Mouse (Mus musculus) spleen, adult 2 months (tissue): ENCODE measurements around the gene Nos1ap. TPM values are rescaled to one million over a fixed set of nuclear protein-coding genes. Genes with fewer than 3 reads are reported as not detected.

Source experiments
- DNase-seq, 2 experiments: peaks; one replicate each; pipeline versions ENCODE4 v3.0.0 to v3.0.0-alpha.2; 2012 to 2021; ENCODE audit warnings: low spot score in 2 of 2, low read depth in 1 of 2
- H3K27ac ChIP-seq: fragments of 200-500 bp; 2 replicates; pipeline ENCODE4 v1.5.1; 2012; ENCODE audit warnings: low read length, inconsistent platforms; ENCODE audit not compliant: insufficient read depth
- H3K27me3 ChIP-seq: fragments of 200-500 bp; 2 replicates; pipeline ENCODE4 v1.6.1; 2012; ENCODE audit warnings: mild to moderate bottlenecking, moderate library complexity, low read length, inconsistent platforms; ENCODE audit not compliant: control insufficient read depth, insufficient read depth
- H3K36me3 ChIP-seq: fragments of 200-500 bp; 2 replicates; pipeline ENCODE4 v1.6.1; 2012; ENCODE audit warnings: mild to moderate bottlenecking, low read length, inconsistent platforms; ENCODE audit not compliant: control insufficient read depth, insufficient read depth
- H3K4me1 ChIP-seq: fragments of 200-500 bp; 2 replicates; pipeline ENCODE4 v1.6.1; 2011; ENCODE audit warnings: inconsistent platforms; ENCODE audit not compliant: control insufficient read depth, insufficient read depth, insufficient read length
- H3K4me3 ChIP-seq: fragments of 200-500 bp; 2 replicates; pipeline ENCODE4 v1.5.1; 2011; ENCODE audit warnings: mild to moderate bottlenecking, inconsistent platforms; ENCODE audit not compliant: insufficient read depth, insufficient read length; ENCODE audit errors: extremely low read depth
- CTCF ChIP-seq: fragments of 200-500 bp; IDR thresholded peaks from 2 replicates; pipeline ENCODE4 v1.5.1; 2011; ENCODE audit warnings: mild to moderate bottlenecking, inconsistent platforms; ENCODE audit not compliant: insufficient read depth, insufficient read length, insufficient replicate concordance; ENCODE audit errors: extremely low read depth
- POLR2A ChIP-seq: fragments of 200-500 bp; IDR thresholded peaks from 2 replicates; pipeline ENCODE4 v1.6.1; 2011; ENCODE audit warnings: low read depth, low read length, inconsistent platforms
- WGBS: fragments of 180-500 bp; shearing (Covaris S2); methylation state at CpG from one replicate; pipeline ENCODE4 v1.1.7; 2018; 5-methylcytosine and 5-hydroxymethylcytosine counted together
- polyA plus RNA-seq: library from polyadenylated mRNA; depleted of rRNA; stranded (reverse); fragments of >200 nt; gene quantifications from 2 replicates; pipeline ENCODE4 v1.2.3, GENCODE M21; 2012

Nos1ap gene
- polyA plus RNA-seq, 1 experiment, result 8.1 TPM

GRCm38 (mm10) chr1:170422188-170422587, 167.5 kb downstream of the Nos1ap start:
- no peaks in the 10 kb centered on the region for H3K4me1 ChIP-seq
- no peak overlapping the region for H3K27ac ChIP-seq
- WGBS, result 82% methylated on average over 4 of the region's 4 CpGs
- DNase-seq, result no peak
- no peaks in the 10 kb centered on the region for H3K27me3 ChIP-seq
- TF ChIP-seq CTCF, result no peak
- TF ChIP-seq POLR2A, result no peak
- no peak overlapping the region for H3K4me3 ChIP-seq
- no peaks in the 10 kb centered on the region for H3K36me3 ChIP-seq

GRCm38 (mm10) chr1:170419961-170420360, 169.7 kb downstream of the Nos1ap start:
- Histone ChIP-seq H3K36me3 (no peaks in the 10 kb centered on the region), H3K27me3 (no peaks in the 10 kb centered on the region), H3K4me3 (no peak overlapping the region), H3K27ac (no peak overlapping the region; the same call in 1 of the 2 replicates), H3K4me1 (no peaks in the 10 kb centered on the region)
- DNase-seq, result no peak
- WGBS, result 84% methylated on average over 3 of the region's 3 CpGs
- TF ChIP-seq POLR2A, result no peak
- TF ChIP-seq CTCF, result no peak

GRCm38 (mm10) chr1:170418131-170418530, 171.5 kb downstream of the Nos1ap start:
- no peak for TF ChIP-seq CTCF
- TF ChIP-seq POLR2A, result no peak
- H3K4me3 ChIP-seq, result no peak overlapping the region
- no peaks in the 10 kb centered on the region for H3K4me1 ChIP-seq
- no peaks in the 10 kb centered on the region for H3K36me3 ChIP-seq
- no peak overlapping the region for H3K27ac ChIP-seq
- H3K27me3 ChIP-seq, result no peaks in the 10 kb centered on the region
- no peak for DNase-seq
- 15% methylated on average over 1 of the region's 1 CpGs for WGBS

GRCm38 (mm10) chr1:170416967-170417366, 172.7 kb downstream of the Nos1ap start:
- WGBS, result 86% methylated on average over 2 of the region's 2 CpGs
- Histone ChIP-seq H3K36me3 (no peaks in the 10 kb centered on the region), H3K4me3 (no peak overlapping the region), H3K4me1 (no peaks in the 10 kb centered on the region), H3K27me3 (no peaks in the 10 kb centered on the region), H3K27ac (no peak overlapping the region)
- TF ChIP-seq CTCF (no peak), POLR2A (no peak)
- DNase-seq, result no peak

GRCm38 (mm10) chr1:170416206-170416605, 173.5 kb downstream of the Nos1ap start:
- Histone ChIP-seq H3K27me3 (no peaks in the 10 kb centered on the region), H3K4me1 (no peaks in the 10 kb centered on the region), H3K27ac (no peak overlapping the region), H3K36me3 (no peaks in the 10 kb centered on the region), H3K4me3 (no peak overlapping the region)
- TF ChIP-seq POLR2A (no peak), CTCF (no peak)
- WGBS, result 82% methylated on average over 6 of the region's 6 CpGs
- no peak for DNase-seq

- 83% methylated on average over 3 of the region's 3 CpGs for WGBS
- no peak for TF ChIP-seq POLR2A
- TF ChIP-seq CTCF, result no peak
- H3K27me3 ChIP-seq, result no peaks in the 10 kb centered on the region
- H3K27ac ChIP-seq, result no peak overlapping the region
- no peak for DNase-seq
- H3K36me3 ChIP-seq, result no peaks in the 10 kb centered on the region
- no peak overlapping the region for H3K4me3 ChIP-seq
- no peaks in the 10 kb centered on the region for H3K4me1 ChIP-seq
Observed at GRCm38 (mm10) chr1:170415395-170415794, 174.3 kb downstream of the Nos1ap start.

GRCm38 (mm10) chr1:170410402-170411191, 179.1 kb downstream of the Nos1ap start:
- TF ChIP-seq POLR2A, result no peak
- no peak for TF ChIP-seq CTCF
- no peaks in the 10 kb centered on the region for H3K27me3 ChIP-seq
- no peaks in the 10 kb centered on the region for H3K4me1 ChIP-seq
- H3K27ac ChIP-seq, result no peak overlapping the region
- 91% methylated on average over 8 of the region's 8 CpGs for WGBS
- H3K4me3 ChIP-seq, result no peak overlapping the region
- no peak for DNase-seq
- H3K36me3 ChIP-seq, result no peaks in the 10 kb centered on the region
